8 mouse cellular contexts compared by ENCODE assay signal in genomic region chr12:98573317-98574270, GRCm38 (mm10). TPM values are rescaled to one million over a fixed set of nuclear protein-coding genes. Genes with fewer than 3 reads are reported as not detected.
DNase-seq lines count a peak whose midpoint lies in the region; ATAC-seq and TF ChIP-seq lines count a peak whose summit lies in the region.

No protein-coding gene starts in this region.

- intact Hi-C loops in gastrocnemius, postnatal 14 days (cut with DNase I; ENCODE audit: low total_unique reads), result no loop called here

- no peak for ATAC-seq in lung, embryonic 16.5 days (ENCODE audit: low read depth)
- ATAC-seq in hindbrain, embryonic 12.5 days (ENCODE audit: low FRiP score), result peak; percentile 42; the same call in 1 of the 2 replicates
- ATAC-seq in limb, embryonic 11.5 days (ENCODE audit: insufficient number of reproducible peaks, low FRiP score, low TSS enrichment, low read depth), result no peak

- peaks cover 7% of the 10 kb centered on the region; the same call in 1 of the 2 replicates for H3K4me1 ChIP-seq in lung, embryonic 16.5 days (replicated peaks; ENCODE audit: control insufficient read depth, insufficient read depth, low read length)
- peaks cover 2% of the 10 kb centered on the region; the same call in 1 of the 2 replicates for H3K4me1 ChIP-seq in cortical plate, adult 2 months (ENCODE audit: control insufficient read depth, insufficient read depth, low read length)
- H3K4me1 ChIP-seq in hindbrain, embryonic 12.5 days, result peaks cover 56% of the 10 kb centered on the region
- H3K4me1 ChIP-seq in limb, embryonic 11.5 days (ENCODE audit: control insufficient read depth, insufficient read depth, low read length), result peaks cover 3% of the 10 kb centered on the region; the same call in 1 of the 2 replicates

- peaks cover 63% of the 10 kb centered on the region for H3K27me3 ChIP-seq in lung, embryonic 16.5 days (ENCODE audit: control insufficient read depth, insufficient read depth, low read depth, low read length)
- peaks cover 18% of the 10 kb centered on the region for H3K27me3 ChIP-seq in hindbrain, embryonic 12.5 days
- H3K27me3 ChIP-seq in limb, embryonic 11.5 days (ENCODE audit: control insufficient read depth, insufficient read depth, low read length), result peaks cover 52% of the 10 kb centered on the region

- no peaks in the 10 kb centered on the region for H3K9me3 ChIP-seq in lung, embryonic 16.5 days (ENCODE audit: control insufficient read depth, low read length)
- H3K9me3 ChIP-seq in hindbrain, embryonic 12.5 days (replicated peaks), result no peaks in the 10 kb centered on the region
- H3K9me3 ChIP-seq in limb, embryonic 11.5 days (ENCODE audit: control insufficient read depth, low read length), result no peaks in the 10 kb centered on the region

- H3K36me3 ChIP-seq in lung, embryonic 16.5 days (ENCODE audit: control insufficient read depth, insufficient read depth, low read length), result no peaks in the 10 kb centered on the region
- H3K36me3 ChIP-seq in hindbrain, embryonic 12.5 days, result no peaks in the 10 kb centered on the region
- H3K36me3 ChIP-seq in limb, embryonic 11.5 days (ENCODE audit: control insufficient read depth, insufficient read depth, low read length), result no peaks in the 10 kb centered on the region

- H3K9ac ChIP-seq in lung, embryonic 16.5 days (ENCODE audit: low read length), result no peak overlapping the region
- peak overlapping the region; percentile 83 for H3K9ac ChIP-seq in hindbrain, embryonic 12.5 days
- H3K9ac ChIP-seq in limb, embryonic 11.5 days (ENCODE audit: low read length), result no peak overlapping the region

- no peak for DNase-seq in lung, postnatal 25 days (ENCODE audit: low spot score)
- DNase-seq in limb, embryonic 11.5 days (ENCODE audit: low spot score), result peak; percentile 34
- peak; percentile 77 for DNase-seq in right cerebral cortex, postnatal 14 days
- DNase-seq in gastrocnemius, postnatal 14 days, result no peak
- no peak for DNase-seq in kidney, adult 11 months

- WGBS in lung, embryonic 16.5 days, result 19% methylated on average over 25 of the region's 25 CpGs
- WGBS in hindbrain, embryonic 12.5 days, result 8% methylated on average over 25 of the region's 25 CpGs
- 18% methylated on average over 25 of the region's 25 CpGs for WGBS in limb, embryonic 11.5 days

- H3K4me2 ChIP-seq in lung, embryonic 16.5 days (ENCODE audit: low read depth, low read length), result peak overlapping the region; percentile 100
- H3K4me2 ChIP-seq in hindbrain, embryonic 12.5 days (replicated peaks), result peak overlapping the region; percentile 79
- peak overlapping the region; percentile 83 for H3K4me2 ChIP-seq in limb, embryonic 11.5 days (ENCODE audit: low read depth, severe bottlenecking)

- H3K27ac ChIP-seq in lung, embryonic 16.5 days (ENCODE audit: low read length), result no peak overlapping the region
- H3K27ac ChIP-seq in cortical plate, adult 2 months (ENCODE audit: insufficient read depth, low read length), result peak overlapping the region; percentile 87
- peak overlapping the region; percentile 95 for H3K27ac ChIP-seq in hindbrain, embryonic 12.5 days
- no peak overlapping the region for H3K27ac ChIP-seq in limb, embryonic 11.5 days (replicated peaks; ENCODE audit: low read depth, low read length)

- H3K4me3 ChIP-seq in lung, embryonic 16.5 days (ENCODE audit: low read length), result peak overlapping the region; percentile 68
- peak overlapping the region; percentile 69 for H3K4me3 ChIP-seq in cortical plate, adult 2 months (ENCODE audit: insufficient read depth, low read length)
- H3K4me3 ChIP-seq in hindbrain, embryonic 12.5 days, result peak overlapping the region; percentile 74
- peak overlapping the region; percentile 59 for H3K4me3 ChIP-seq in limb, embryonic 11.5 days (ENCODE audit: low read depth, low read length)

- no peak for TF ChIP-seq CTCF in cortical plate, adult 2 months (IDR thresholded peaks at IDR 0.05; ENCODE audit: extremely low read depth, insufficient read depth, low read length)

- TF ChIP-seq POLR2A in cortical plate, adult 2 months (IDR thresholded peaks at IDR 0.05; ENCODE audit: extremely low read depth, insufficient read depth, low read length), result peak; percentile 62; the same call in 1 of the 2 replicates

RNA-seq across cellular contexts. Expression of gene Kcnk10, which starts 4.5 kb away (rescaled TPM):
- 0.10 and 0.20 TPM in 2 replicates for polyA plus RNA-seq in lung, embryonic 16.5 days (2015; fragmentation: Nextera tagmentation; extraction: Ambion mirVana)
- polyA plus RNA-seq in cortical plate, adult 2 months (2012; rRNA removed), result 4.3 and 4.7 TPM in 2 replicates
- 32.1 and 35.1 TPM in 2 replicates for polyA plus RNA-seq in hindbrain, embryonic 12.5 days (2016; fragmentation: Nextera tagmentation; extraction: Ambion mirVana)
- not detected in 2 replicates for polyA plus RNA-seq in limb, embryonic 11.5 days (2014; fragmentation: Nextera tagmentation; extraction: Ambion mirVana)
- total RNA-seq in gastrocnemius, postnatal 14 days (2021), result under 1 TPM in 1 of 2 experiments, not detected in 1; 0.07 TPM

RNA-seq across cellular contexts. Expression of gene Spata7, which starts 54.4 kb away (rescaled TPM):
- polyA plus RNA-seq in lung, embryonic 16.5 days (2015; fragmentation: Nextera tagmentation; extraction: Ambion mirVana), result 15.3 and 16.8 TPM in 2 replicates
- polyA plus RNA-seq in cortical plate, adult 2 months (2012; rRNA removed), result 26.5 and 27.0 TPM in 2 replicates
- 27.1 and 27.4 TPM in 2 replicates for polyA plus RNA-seq in hindbrain, embryonic 12.5 days (2016; fragmentation: Nextera tagmentation; extraction: Ambion mirVana)
- 25.5 and 26.1 TPM in 2 replicates for polyA plus RNA-seq in limb, embryonic 11.5 days (2014; fragmentation: Nextera tagmentation; extraction: Ambion mirVana)
- total RNA-seq in gastrocnemius, postnatal 14 days (2021), result 1 to 10 TPM; 3.4 to 3.8 TPM

Comparison
In these comparisons a context has a peak if more than half of its experiments do, and no peak if none do; other contexts are left out.
1. H3K27ac ChIP-seq: peak in cortical plate, adult 2 months (single experiment) and hindbrain, embryonic 12.5 days (single experiment); none in lung, embryonic 16.5 days (single experiment) and limb, embryonic 11.5 days (single experiment).
2. DNase-seq: peak in limb, embryonic 11.5 days (single experiment) and right cerebral cortex, postnatal 14 days (single experiment); none in lung, postnatal 25 days (single experiment), gastrocnemius, postnatal 14 days (single experiment) and kidney, adult 11 months (single experiment).
3. Peak in every context shown above with its lines, with median percentiles within 50 percentile points of each other: H3K4me2 ChIP-seq and H3K4me3 ChIP-seq.